Mouse (Mus musculus): ENCODE measurements around the gene Zfyve26. TPM values are rescaled to one million over a fixed set of nuclear protein-coding genes. Genes with fewer than 3 reads are reported as not detected.
A peak's percentile ranks its signal among the peaks of the same experiment; 100 is the strongest.
"Not testable (repeated sequence)": the region's sequence is repeated elsewhere in the genome, so short reads cannot be mapped to it uniquely, and the experiment has no call there.

Zfyve26 gene
- total RNA-seq, 2 experiments from 2014 or later = 23.8 to 26.4 TPM

GRCm38 (mm10) chr12:79261035-79261434 lies 35.1 kb downstream of the Zfyve26 start:
- DNase-seq (ENCODE audit: low spot score in 2 of 2) = peak; percentile 32 to 39

- no peak for DNase-seq (ENCODE audit: low spot score in 2 of 2)
These were observed 36.0 kb downstream of the Zfyve26 start for GRCm38 (mm10) chr12:79260154-79260553.

GRCm38 (mm10) chr12:79254975-79255374 lies 41.1 kb downstream of the Zfyve26 start:
- DNase-seq (ENCODE audit: low spot score in 2 of 2) = no peak

- DNase-seq (ENCODE audit: low spot score in 2 of 2) = no peak
These were observed 42.6 kb downstream of the Zfyve26 start for GRCm38 (mm10) chr12:79253294-79254053.

- DNase-seq (ENCODE audit: low spot score in 2 of 2) = no peak
These were observed 48.0 kb downstream of the Zfyve26 start for GRCm38 (mm10) chr12:79248110-79248509.

- DNase-seq (ENCODE audit: low spot score in 2 of 2) = no peak
These were observed 53.2 kb downstream of the Zfyve26 start for GRCm38 (mm10) chr12:79242921-79243320.

- DNase-seq (ENCODE audit: low spot score in 2 of 2) = no peak
These were observed 54.1 kb downstream of the Zfyve26 start for GRCm38 (mm10) chr12:79241985-79242384.

- no peak for DNase-seq (ENCODE audit: low spot score in 2 of 2)
These were observed 60.5 kb downstream of the Zfyve26 start for GRCm38 (mm10) chr12:79235485-79236080.

- DNase-seq (ENCODE audit: low spot score in 2 of 2) = no peak
These were observed 78.6 kb downstream of the Zfyve26 start for GRCm38 (mm10) chr12:79217511-79217910.

GRCm38 (mm10) chr12:79211447-79211846 lies 84.7 kb downstream of the Zfyve26 start:
- no peak for DNase-seq (ENCODE audit: low spot score in 2 of 2)

GRCm38 (mm10) chr12:79208703-79209464 lies 87.2 kb downstream of the Zfyve26 start, which contains the start of gene Rdh12:
Rdh12 (plus strand) TSS chr12:79208914.
- DNase-seq (ENCODE audit: low spot score in 2 of 2) = peak; percentile 19 to 23

- no peak for DNase-seq (ENCODE audit: low spot score in 2 of 2)
These were observed 94.2 kb downstream of the Zfyve26 start for GRCm38 (mm10) chr12:79201882-79202281.

GRCm38 (mm10) chr12:79197105-79197504 lies 99.0 kb downstream of the Zfyve26 start:
- DNase-seq (ENCODE audit: low spot score in 2 of 2) = no peak

GRCm38 (mm10) chr12:79193441-79193840 lies 102.7 kb downstream of the Zfyve26 start:
- peak; percentile 75 to 81 for DNase-seq (ENCODE audit: low spot score in 2 of 2)

- DNase-seq (ENCODE audit: low spot score in 2 of 2) = no peak
These were observed 103.9 kb downstream of the Zfyve26 start, which contains the start of gene Rdh11 for GRCm38 (mm10) chr12:79192193-79192592. Rdh11 (minus strand) TSS chr12:79192293.

- DNase-seq (ENCODE audit: low spot score in 2 of 2) = peak; percentile 72 to 76
These were observed 104.4 kb downstream of the Zfyve26 start for GRCm38 (mm10) chr12:79191701-79192100.

- peak; percentile 52 to 63 for DNase-seq (ENCODE audit: low spot score in 2 of 2)
These were observed 105.0 kb downstream of the Zfyve26 start for GRCm38 (mm10) chr12:79190931-79191673.

GRCm38 (mm10) chr12:79185160-79185559 lies 110.9 kb downstream of the Zfyve26 start:
- not testable (repeated sequence) for DNase-seq (ENCODE audit: low spot score in 2 of 2)

All from layer of hippocampus, postnatal 10 days (tissue).